Mouse (Mus musculus) erythroblast, embryonic 14.5 days (primary cell): Measurements from ENCODE around the gene Cplx3.

Source experiments
- GATA1 ChIP-seq: IDR thresholded peaks from 2 replicates; pipeline ENCODE4 v1.6.1; 2012; ENCODE audit warnings: low read length, inconsistent platforms, mixed read lengths
- TAL1 ChIP-seq: IDR thresholded peaks from 3 replicates; pipeline ENCODE4 v1.6.1; 2012; ENCODE audit warnings: low read length, inconsistent platforms, mixed read lengths

DNA sequence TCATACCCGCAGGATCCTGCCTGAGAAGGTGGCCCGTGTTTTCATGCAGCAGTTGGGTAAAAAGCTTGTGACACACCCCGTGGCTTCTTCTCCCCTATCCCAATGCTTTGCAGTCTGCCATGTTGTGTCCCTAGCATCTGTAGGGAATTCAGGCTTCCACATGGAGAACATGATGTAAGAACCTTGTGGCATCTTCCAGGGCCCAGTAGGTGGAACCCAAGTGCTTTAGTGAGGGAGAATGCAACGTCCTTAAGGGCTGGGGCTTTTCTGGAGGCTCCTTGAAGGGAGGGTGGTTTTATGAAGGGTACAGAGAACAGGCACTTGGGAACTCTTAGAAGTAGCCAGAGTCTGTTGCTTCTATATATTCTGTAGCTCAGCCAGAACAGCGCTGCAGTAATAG is 15.4 kb downstream of the Cplx3 start:
- TF ChIP-seq TAL1 (no peak), GATA1 (no peak)
